Mouse (Mus musculus): ENCODE data around the gene Hes2. TPM values are rescaled to one million over a fixed set of nuclear protein-coding genes. Genes with fewer than 3 reads are reported as not detected.
A peak's percentile ranks its signal among the peaks of the same experiment; 100 is the strongest.

Hes2 gene
- polyA plus RNA-seq, 1 experiment from 2014 or later = 0.23 TPM

DNA sequence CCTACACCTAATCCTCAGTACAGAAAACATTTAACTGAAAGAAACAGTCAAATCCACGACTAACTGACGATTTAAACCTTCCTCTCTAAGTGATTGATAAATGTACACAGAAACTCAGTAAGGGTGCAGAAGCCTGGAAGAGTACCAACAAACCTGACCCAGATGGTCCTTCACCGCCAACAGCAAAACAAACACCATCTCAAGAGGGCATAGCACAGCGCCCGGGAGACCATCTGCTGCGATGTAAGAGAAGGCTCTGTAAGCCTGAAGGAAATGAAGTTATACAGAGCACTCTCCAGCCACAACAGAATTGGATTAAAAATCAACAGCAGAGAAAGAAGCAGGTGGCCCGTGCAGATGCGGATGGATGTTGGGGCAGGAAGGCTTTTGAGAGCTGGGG lies 9.4 kb downstream of the Hes2 start:
- 62% methylated on average over 8 of the region's 8 CpGs for WGBS
- Histone ChIP-seq H3K4me2 (no peak overlapping the region), H3K4me1 (replicated peaks) (peaks cover 7% of the 10 kb centered on the region; the same call in 1 of the 2 replicates), H3K4me3 (no peak overlapping the region), H3K9me3 (replicated peaks) (no peaks in the 10 kb centered on the region), H3K27me3 (peaks cover 15% of the 10 kb centered on the region), H3K27ac (no peak overlapping the region), H3K9ac (no peak overlapping the region), H3K36me3 (no peaks in the 10 kb centered on the region)
- ATAC-seq (replicated peaks; ENCODE audit: insufficient number of reproducible peaks, insufficient read depth, low FRiP score, low read depth) = no peak

DNA sequence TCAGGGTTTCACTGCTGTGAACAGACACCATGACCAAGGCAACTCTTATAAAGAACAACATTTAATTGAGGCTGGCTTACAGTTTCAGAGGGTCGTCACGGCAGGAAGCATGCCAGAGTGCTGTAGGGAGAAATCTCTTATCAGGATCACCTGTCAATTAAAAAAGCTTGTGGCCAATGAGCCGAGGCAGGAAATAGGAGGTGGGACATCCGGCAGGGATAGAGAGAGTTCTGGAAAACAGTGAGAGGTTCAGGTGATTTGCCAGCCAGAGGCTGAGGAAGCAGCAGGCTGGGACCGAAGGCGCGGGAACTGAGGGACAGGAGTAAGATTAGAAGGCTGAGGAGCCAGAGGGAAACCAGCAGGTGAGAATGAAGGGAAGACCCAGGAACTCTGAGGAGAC lies 10.4 kb downstream of the Hes2 start:
- Histone ChIP-seq H3K9me3 (replicated peaks) (no peaks in the 10 kb centered on the region), H3K9ac (no peak overlapping the region), H3K4me3 (no peak overlapping the region), H3K36me3 (no peaks in the 10 kb centered on the region), H3K4me1 (replicated peaks) (peaks cover 7% of the 10 kb centered on the region; the same call in 1 of the 2 replicates), H3K27ac (no peak overlapping the region), H3K27me3 (peaks cover 12% of the 10 kb centered on the region), H3K4me2 (no peak overlapping the region)
- WGBS = 76% methylated on average over 7 of the region's 7 CpGs
- ATAC-seq (replicated peaks; ENCODE audit: insufficient number of reproducible peaks, insufficient read depth, low FRiP score, low read depth) = no peak

DNA sequence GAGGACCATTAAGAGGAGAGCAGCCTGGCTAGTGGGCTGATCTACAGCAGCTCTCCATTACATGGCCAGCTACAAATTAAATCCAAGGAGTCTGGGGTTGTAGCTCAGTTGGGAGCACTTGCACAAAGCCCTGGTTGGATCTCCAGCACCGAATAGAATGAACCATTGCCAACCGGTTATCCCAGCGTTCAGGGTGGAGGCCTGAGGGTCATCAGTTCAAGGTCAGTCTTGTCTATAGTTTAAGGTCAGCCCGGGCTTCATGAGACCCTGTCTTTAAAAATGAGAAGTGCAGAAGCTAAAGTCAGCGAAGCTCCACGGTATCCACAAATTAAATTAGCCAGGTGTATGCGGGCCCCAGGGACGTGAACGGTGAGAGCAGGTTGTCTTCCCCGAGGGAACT lies 11.6 kb downstream of the Hes2 start:
- H3K27me3 ChIP-seq = peaks cover 6% of the 10 kb centered on the region; the same call in 1 of the 2 replicates
- H3K27ac ChIP-seq = no peak overlapping the region
- H3K4me3 ChIP-seq = no peak overlapping the region
- no peak overlapping the region for H3K4me2 ChIP-seq
- H3K9me3 ChIP-seq (replicated peaks) = no peaks in the 10 kb centered on the region
- H3K36me3 ChIP-seq = no peaks in the 10 kb centered on the region
- WGBS = 69% methylated on average over 10 of the region's 10 CpGs
- H3K9ac ChIP-seq = no peak overlapping the region
- ATAC-seq (replicated peaks; ENCODE audit: insufficient number of reproducible peaks, insufficient read depth, low FRiP score, low read depth) = no peak
- peaks cover 5% of the 10 kb centered on the region; the same call in 1 of the 2 replicates for H3K4me1 ChIP-seq (replicated peaks)

DNA sequence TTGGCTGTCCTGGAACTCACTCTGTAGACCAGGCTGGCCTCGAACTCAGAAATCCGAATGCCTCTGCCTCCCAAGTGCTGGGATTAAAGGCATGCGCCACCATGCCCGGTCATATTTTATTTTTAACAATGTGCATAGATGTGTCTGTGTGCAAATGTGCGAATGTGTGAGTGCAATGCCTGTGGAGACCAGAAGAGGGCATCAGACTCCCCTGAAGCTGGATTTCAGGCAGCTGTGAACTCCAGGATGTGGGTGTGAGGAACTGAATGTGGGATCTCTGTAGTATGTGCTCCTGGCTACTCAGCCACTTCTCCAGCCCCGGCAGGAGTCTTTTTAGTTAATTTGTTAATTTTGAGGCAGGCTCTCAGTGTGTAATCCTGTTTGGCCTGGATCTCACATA lies 12.9 kb downstream of the Hes2 start:
- Histone ChIP-seq H3K9ac (no peak overlapping the region), H3K4me1 (replicated peaks) (peaks cover 3% of the 10 kb centered on the region; the same call in 1 of the 2 replicates), H3K27me3 (peaks cover 5% of the 10 kb centered on the region; the same call in 1 of the 2 replicates), H3K4me3 (no peak overlapping the region), H3K9me3 (replicated peaks) (no peaks in the 10 kb centered on the region), H3K36me3 (no peaks in the 10 kb centered on the region), H3K4me2 (no peak overlapping the region), H3K27ac (no peak overlapping the region)
- 79% methylated on average over 6 of the region's 6 CpGs for WGBS
- no peak for ATAC-seq (replicated peaks; ENCODE audit: insufficient number of reproducible peaks, insufficient read depth, low FRiP score, low read depth)

DNA sequence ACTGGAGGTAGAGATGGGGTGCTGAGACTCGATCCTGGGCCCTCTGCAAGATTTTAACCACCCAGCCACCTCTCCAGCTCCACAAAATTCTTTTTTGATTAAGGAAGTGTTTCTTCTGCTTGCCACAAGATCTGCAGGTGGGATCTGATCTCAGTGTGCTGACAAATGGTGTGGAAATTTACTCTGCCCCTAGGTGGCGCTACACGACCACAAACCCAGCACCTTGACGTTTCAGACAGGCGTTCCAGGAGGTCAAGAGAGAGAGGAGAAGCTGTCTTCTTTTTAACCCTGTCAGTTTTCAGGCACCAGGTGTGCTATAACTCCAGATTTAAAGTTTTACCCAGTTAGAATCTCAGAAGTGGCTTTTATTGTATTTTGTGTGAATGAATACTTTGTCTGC lies 14.4 kb downstream of the Hes2 start:
- 0% methylated on average over 5 of the region's 5 CpGs for WGBS
- no peak for ATAC-seq (replicated peaks; ENCODE audit: insufficient number of reproducible peaks, insufficient read depth, low FRiP score, low read depth)

DNA sequence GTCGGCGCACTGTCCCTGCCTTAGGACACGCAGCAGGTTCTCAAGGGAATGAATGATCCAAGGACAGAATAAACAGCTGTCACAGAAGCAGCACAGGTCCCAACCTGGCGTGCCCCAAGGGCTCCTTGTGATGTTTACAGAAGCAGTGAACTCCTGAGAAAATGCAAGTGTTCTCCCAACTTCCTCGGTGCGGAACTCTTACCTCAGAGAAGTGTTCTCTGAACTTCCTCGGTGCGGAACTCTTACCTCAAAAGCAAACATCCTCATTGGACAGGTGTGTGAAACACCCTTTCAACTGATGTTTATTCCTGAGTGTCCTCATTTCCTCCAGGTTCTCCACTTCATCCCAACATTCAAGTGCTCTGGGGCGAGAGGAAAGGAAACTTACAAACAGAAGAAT lies 15.3 kb downstream of the Hes2 start:
- no peak overlapping the region for H3K27ac ChIP-seq
- no peaks in the 10 kb centered on the region for H3K9me3 ChIP-seq (replicated peaks)
- no peak overlapping the region for H3K9ac ChIP-seq
- no peak for ATAC-seq (replicated peaks; ENCODE audit: insufficient number of reproducible peaks, insufficient read depth, low FRiP score, low read depth)
- H3K36me3 ChIP-seq = no peaks in the 10 kb centered on the region
- no peak overlapping the region for H3K4me3 ChIP-seq
- H3K27me3 ChIP-seq = no peaks in the 10 kb centered on the region; the same call in 1 of the 2 replicates
- H3K4me2 ChIP-seq = no peak overlapping the region
- 81% methylated on average over 9 of the region's 9 CpGs for WGBS
- peaks cover 19% of the 10 kb centered on the region for H3K4me1 ChIP-seq (replicated peaks)

More for the DNA sequence above, 14.4 kb downstream of the Hes2 start:
- Histone ChIP-seq H3K4me1 (replicated peaks) (peaks cover 11% of the 10 kb centered on the region), H3K9ac (no peak overlapping the region), H3K27ac (no peak overlapping the region), H3K27me3 (peaks cover 5% of the 10 kb centered on the region; the same call in 1 of the 2 replicates), H3K4me2 (no peak overlapping the region), H3K4me3 (no peak overlapping the region), H3K36me3 (no peaks in the 10 kb centered on the region), H3K9me3 (replicated peaks) (no peaks in the 10 kb centered on the region)

DNA sequence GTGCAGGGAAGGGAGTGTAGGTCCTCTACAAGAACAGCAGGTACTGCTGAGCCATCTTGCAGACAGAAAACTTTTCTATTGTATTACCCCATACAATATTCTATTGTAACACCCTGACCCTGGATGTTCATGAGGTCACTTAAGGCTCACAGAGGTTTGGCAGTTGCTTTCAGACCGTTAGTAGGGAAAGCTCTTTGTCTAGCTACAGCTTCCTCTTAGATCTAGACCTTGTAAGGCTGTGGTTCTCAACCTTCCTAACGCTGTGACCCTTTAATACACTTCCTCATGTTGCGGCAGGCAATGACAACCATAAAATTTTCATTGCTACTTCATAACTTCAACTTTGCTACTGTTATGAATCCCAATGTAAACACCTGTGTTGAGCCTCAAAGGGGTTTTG lies 18.0 kb downstream of the Hes2 start:
- H3K27me3 ChIP-seq = no peaks in the 10 kb centered on the region
- no peak overlapping the region for H3K4me3 ChIP-seq
- H3K36me3 ChIP-seq = no peaks in the 10 kb centered on the region
- peak overlapping the region; percentile 94 for H3K27ac ChIP-seq
- no peak for ATAC-seq (replicated peaks; ENCODE audit: insufficient number of reproducible peaks, insufficient read depth, low FRiP score, low read depth)
- no peak overlapping the region for H3K9ac ChIP-seq
- 74% methylated on average over 3 of the region's 3 CpGs for WGBS
- peaks cover 24% of the 10 kb centered on the region for H3K4me1 ChIP-seq (replicated peaks)
- no peaks in the 10 kb centered on the region for H3K9me3 ChIP-seq (replicated peaks)
- peak overlapping the region; percentile 88; the same call in 1 of the 2 replicates for H3K4me2 ChIP-seq

DNA sequence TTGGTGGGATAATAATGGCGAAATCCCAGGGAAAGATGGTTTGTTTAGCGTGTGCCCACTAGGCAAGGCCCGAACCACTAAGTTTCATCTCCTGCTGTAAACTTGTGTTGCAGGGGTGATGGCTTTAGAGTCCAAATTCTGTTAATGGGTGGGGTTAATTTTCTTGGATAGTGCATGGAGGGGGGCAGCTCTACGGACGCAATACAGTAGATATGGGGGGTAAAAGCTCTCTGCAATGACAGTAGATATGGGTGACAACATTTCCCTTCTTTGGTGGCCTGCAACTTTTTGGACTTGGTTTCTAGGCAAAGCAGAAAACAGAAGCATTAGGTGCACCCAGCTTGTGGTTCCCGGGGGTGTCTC lies 18.5 kb downstream of the Hes2 start:
- H3K27me3 ChIP-seq = no peaks in the 10 kb centered on the region
- H3K4me2 ChIP-seq = peak overlapping the region; percentile 88
- H3K9me3 ChIP-seq (replicated peaks) = no peaks in the 10 kb centered on the region
- no peaks in the 10 kb centered on the region for H3K36me3 ChIP-seq
- H3K27ac ChIP-seq = peak overlapping the region; percentile 94
- H3K4me3 ChIP-seq = peak overlapping the region; percentile 77
- WGBS = 58% methylated on average over 6 of the region's 6 CpGs
- peak overlapping the region; percentile 82 for H3K9ac ChIP-seq
- peaks cover 24% of the 10 kb centered on the region for H3K4me1 ChIP-seq (replicated peaks)
- ATAC-seq (replicated peaks; ENCODE audit: insufficient number of reproducible peaks, insufficient read depth, low FRiP score, low read depth) = no peak

DNA sequence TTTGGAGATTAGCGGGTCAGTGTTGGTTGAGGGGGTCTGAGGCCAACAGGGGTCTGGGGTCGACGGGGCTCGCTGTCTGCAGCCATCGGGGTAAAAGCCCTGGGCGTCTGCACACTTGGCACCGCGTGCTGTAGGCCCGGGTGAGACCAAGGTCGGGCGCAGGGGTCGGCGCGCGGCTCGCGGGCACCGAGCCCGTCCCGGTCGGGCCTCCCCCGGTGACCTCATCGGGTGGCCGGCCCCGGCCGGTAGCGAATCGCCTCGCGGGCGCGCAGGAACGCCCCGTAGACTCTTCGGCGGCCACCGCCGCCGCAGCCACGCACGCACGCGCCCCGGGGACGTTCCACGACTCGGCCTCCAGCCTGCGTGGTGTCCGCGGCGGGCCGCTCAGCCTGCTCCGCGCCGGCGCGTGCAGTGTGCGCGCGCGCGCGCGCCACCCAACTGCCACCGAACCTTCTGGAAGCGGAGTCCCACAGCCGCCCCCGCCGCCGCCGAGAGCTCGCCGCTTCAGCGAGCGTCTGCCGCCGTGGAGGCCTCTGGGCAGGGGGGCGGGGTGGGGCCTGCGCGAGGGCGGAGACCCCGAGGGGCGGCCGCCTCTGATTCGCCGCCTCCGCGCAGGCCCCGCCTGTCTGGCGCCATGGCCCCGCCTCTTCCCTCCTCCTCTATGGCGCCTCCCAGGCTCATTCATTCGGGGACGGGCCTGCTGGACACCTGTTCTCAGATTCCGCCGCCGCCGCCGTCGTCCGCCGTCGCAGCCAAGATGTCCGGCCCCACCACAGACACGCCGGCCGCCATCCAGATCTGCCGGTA lies 19.1 kb downstream of the Hes2 start, which contains the start of gene Acot7:
Gene Acot7 (plus strand): TSS at position 598 of the 807 bp plus-strand sequence.
- H3K4me3 ChIP-seq = peak within 1 kb of the TSS; percentile 77
- no peaks in the 10 kb centered on the region for H3K36me3 ChIP-seq
- H3K9ac ChIP-seq = peak within 1 kb of the TSS; percentile 82
- H3K27ac ChIP-seq = peak within 1 kb of the TSS; percentile 94
- H3K4me2 ChIP-seq = peak within 1 kb of the TSS; percentile 88
- ATAC-seq (replicated peaks; ENCODE audit: insufficient number of reproducible peaks, insufficient read depth, low FRiP score, low read depth) = peak; percentile 96
- no peaks in the 10 kb centered on the region for H3K9me3 ChIP-seq (replicated peaks)
- peaks cover 24% of the 10 kb centered on the region for H3K4me1 ChIP-seq (replicated peaks)
- under 1% methylated on average over 94 of the region's 108 CpGs for whole genome bisulfite sequencing
- no peaks in the 10 kb centered on the region for H3K27me3 ChIP-seq

DNA sequence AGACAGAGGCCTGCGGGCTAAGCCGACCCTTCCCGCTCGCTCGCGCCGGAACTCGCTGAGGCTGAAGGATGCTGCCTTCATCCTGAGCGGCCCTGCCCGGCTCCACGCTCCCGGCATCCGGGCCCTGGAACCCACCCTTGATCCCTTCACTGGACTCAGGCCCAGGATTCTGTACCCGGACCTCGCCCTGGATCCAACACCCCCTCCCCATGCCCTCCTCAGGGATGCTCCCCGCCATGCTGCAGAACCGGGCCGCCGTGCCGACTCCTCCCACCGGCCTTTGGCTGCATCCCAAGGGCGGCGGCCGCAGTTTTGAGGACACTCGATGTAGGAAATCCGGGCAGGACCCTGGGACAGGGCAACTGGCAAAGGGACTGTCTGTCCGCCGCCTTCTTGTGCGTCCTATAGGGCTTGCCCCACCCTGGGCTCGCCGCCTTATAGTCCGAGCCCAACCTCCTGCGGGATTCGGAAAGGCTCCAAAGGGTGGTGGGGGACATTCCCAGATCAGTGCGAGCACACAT lies 19.7 kb downstream of the Hes2 start:
- peak; percentile 11 for ATAC-seq (replicated peaks; ENCODE audit: insufficient number of reproducible peaks, insufficient read depth, low FRiP score, low read depth)

DNA sequence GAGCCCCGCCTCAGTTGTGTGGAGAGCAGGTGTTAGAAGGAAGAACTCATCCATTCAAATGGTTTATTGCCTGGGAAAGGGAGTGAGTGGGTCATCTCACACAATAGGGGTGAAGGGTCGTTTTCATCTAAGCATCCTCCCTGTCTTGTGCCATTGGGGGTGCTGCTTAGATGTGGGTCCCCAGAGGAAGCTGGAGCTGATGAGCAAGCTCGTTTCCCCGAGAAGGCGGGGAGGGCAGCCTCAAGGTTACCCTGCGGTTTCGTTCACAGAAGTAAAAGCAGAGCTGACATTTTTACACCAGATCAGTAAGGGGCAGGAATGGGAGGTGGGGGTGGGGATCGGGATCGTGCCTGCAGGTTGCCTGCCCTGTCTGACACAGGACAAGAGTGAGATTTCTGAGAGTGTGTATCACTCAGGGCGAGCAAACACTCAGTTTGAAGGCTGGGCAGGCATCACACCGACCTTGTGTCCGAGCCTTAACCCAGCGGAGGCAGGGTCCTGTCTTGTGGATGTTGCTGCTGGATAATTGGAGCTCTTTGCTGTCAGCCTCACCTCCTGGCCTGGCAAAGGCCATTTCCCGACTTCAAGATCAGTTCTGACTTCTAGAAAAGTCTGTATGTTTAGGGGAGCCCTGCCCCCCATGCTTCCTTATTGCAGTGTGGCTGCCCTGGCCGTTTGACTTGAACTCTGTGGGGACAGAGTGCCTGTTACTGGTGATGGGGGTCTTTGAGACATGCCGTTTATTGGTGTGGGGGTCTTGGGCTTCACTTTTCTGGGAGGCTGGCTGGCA lies 20.4 kb downstream of the Hes2 start:
- Histone ChIP-seq H3K36me3 (no peaks in the 10 kb centered on the region), H3K9me3 (replicated peaks) (no peaks in the 10 kb centered on the region), H3K4me3 (peak overlapping the region; percentile 77), H3K4me2 (peak overlapping the region; percentile 88), H3K27ac (no peak overlapping the region), H3K27me3 (no peaks in the 10 kb centered on the region), H3K4me1 (replicated peaks) (peaks cover 24% of the 10 kb centered on the region), H3K9ac (peak overlapping the region; percentile 66)
- 26% methylated on average over 16 of the region's 16 CpGs for WGBS
- no peak for ATAC-seq (replicated peaks; ENCODE audit: insufficient number of reproducible peaks, insufficient read depth, low FRiP score, low read depth)

More for the DNA sequence above, 19.7 kb downstream of the Hes2 start:
- Histone ChIP-seq H3K4me2 (peak overlapping the region; percentile 88), H3K4me3 (peak overlapping the region; percentile 77), H3K9ac (peak overlapping the region; percentile 66), H3K27me3 (no peaks in the 10 kb centered on the region), H3K27ac (0 out of 2 replicates have a peak overlapping the region, but pooled peaks have one; percentile 20), H3K36me3 (no peaks in the 10 kb centered on the region), H3K4me1 (replicated peaks) (peaks cover 24% of the 10 kb centered on the region), H3K9me3 (replicated peaks) (no peaks in the 10 kb centered on the region)
- WGBS = under 1% methylated on average over 35 of the region's 35 CpGs

Measured in heart, embryonic 15.5 days (tissue).